Mouse (Mus musculus): ENCODE results near the gene Kdm5a. TPM values are rescaled to one million over a fixed set of nuclear protein-coding genes. Genes with fewer than 3 reads are reported as not detected.
A peak's percentile ranks its signal among the peaks of the same experiment; 100 is the strongest.

The Kdm5a gene
- polyA plus RNA-seq, 1 experiment from 2014 or later = 27.2 TPM

DNA sequence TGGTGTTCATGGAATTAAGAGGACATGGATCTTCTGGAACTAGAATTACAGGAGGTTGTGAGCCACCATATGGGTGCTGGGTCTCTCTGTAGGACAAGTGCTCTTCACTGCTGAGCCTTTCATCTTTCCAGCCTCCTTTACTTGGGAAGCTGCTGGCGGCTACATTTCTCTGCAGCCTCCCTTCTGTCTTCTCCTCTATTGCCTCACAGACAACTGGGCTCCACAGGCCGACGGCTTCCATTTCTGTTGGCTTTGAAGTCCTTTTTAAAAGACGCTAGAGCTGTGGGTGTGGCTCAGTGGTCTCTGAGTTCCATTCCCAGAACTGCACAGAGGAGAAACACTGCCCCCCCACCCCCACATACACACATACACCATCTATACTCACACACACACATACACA is 101.5 kb downstream of the Kdm5a start:
- no peak overlapping the region for H3K4me3 ChIP-seq (ENCODE audit: low read length)
- H3K27ac ChIP-seq (ENCODE audit: low read length) = no peak overlapping the region
- H3K4me1 ChIP-seq (ENCODE audit: control insufficient read depth, insufficient read depth, low read length) = peaks cover 21% of the 10 kb centered on the region
- H3K9me3 ChIP-seq (replicated peaks; ENCODE audit: control insufficient read depth, low read length) = no peaks in the 10 kb centered on the region
- WGBS = 60% methylated on average over 4 of the region's 4 CpGs
- ATAC-seq (replicated peaks; ENCODE audit: extremely low read depth, insufficient read depth, low FRiP score) = no peak
- no peaks in the 10 kb centered on the region for H3K36me3 ChIP-seq (ENCODE audit: control insufficient read depth, insufficient read depth)
- peak overlapping the region; percentile 15; the same call in 1 of the 2 replicates for H3K4me2 ChIP-seq (ENCODE audit: low read depth, low read length)
- H3K9ac ChIP-seq (ENCODE audit: low read length) = no peak overlapping the region
- H3K27me3 ChIP-seq (ENCODE audit: control insufficient read depth, insufficient read depth, low read length) = peaks cover 16% of the 10 kb centered on the region

DNA sequence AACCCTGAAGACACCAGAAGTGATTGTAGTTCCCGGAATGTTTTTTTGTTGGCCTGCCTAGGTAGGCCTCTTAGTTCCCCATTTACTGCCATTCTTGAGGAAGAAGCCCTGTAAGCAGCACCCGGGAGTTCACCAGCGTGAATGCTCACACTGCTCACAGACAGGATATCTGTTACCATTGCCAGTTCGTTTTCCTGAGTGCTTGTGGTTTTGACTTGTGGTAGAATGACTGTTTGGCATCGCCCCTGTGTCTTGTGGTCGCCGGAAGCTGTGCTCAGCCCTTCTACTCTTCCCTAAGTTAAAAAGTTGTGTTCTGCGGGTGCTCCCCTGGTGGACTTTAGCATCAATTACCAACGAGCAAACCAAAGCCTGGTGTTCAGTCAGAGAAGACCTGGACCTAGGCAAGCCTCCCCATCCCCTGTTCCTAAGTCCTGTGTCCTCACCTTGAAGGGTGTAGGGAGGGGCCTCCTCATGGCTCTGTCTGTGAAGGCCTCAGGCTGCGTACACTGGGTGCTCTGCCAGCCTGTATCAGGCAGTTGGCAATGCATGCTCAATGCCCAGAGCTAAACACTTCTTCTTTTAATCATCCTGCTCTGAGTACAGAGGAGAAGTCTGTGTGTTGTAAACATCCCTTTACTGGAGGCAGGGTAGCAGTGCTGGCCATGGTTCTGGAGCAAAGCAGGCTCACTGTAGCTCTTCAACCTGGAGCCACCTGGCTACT is 102.8 kb downstream of the Kdm5a start:
- no peak for ATAC-seq (replicated peaks; ENCODE audit: extremely low read depth, insufficient read depth, low FRiP score)
- peak overlapping the region; percentile 58 for H3K27ac ChIP-seq (ENCODE audit: low read length)
- WGBS = 79% methylated on average over 10 of the region's 10 CpGs
- no peaks in the 10 kb centered on the region for H3K36me3 ChIP-seq (ENCODE audit: control insufficient read depth, insufficient read depth)
- H3K4me2 ChIP-seq (ENCODE audit: low read depth, low read length) = peak overlapping the region; percentile 34
- no peaks in the 10 kb centered on the region for H3K9me3 ChIP-seq (replicated peaks; ENCODE audit: control insufficient read depth, low read length)
- H3K27me3 ChIP-seq (ENCODE audit: control insufficient read depth, insufficient read depth, low read length) = peaks cover 13% of the 10 kb centered on the region
- peaks cover 29% of the 10 kb centered on the region for H3K4me1 ChIP-seq (ENCODE audit: control insufficient read depth, insufficient read depth, low read length)
- H3K4me3 ChIP-seq (ENCODE audit: low read length) = no peak overlapping the region
- no peak overlapping the region for H3K9ac ChIP-seq (ENCODE audit: low read length)

DNA sequence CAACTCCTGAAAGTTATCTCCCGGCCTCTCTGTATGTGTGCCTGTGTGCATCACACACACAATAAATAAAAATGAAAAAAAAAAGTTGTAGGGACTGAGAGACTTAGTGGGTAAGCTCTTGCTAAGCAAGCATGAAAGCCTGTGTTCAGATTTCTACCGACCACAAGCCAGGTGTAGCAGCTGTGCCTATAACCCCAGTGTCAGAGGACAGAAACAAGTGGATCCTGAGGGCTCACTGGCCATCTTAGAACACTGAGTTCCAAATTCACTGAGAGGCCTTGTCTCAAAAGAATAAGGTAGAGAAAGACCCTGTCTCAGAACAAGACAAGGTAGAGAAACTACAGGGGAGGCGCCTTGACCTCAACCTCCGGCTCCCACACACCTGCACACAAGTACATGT is 104.3 kb downstream of the Kdm5a start:
- ATAC-seq (replicated peaks; ENCODE audit: extremely low read depth, insufficient read depth, low FRiP score) = no peak
- H3K36me3 ChIP-seq (ENCODE audit: control insufficient read depth, insufficient read depth) = no peaks in the 10 kb centered on the region
- H3K4me2 ChIP-seq (ENCODE audit: low read depth, low read length) = no peak overlapping the region
- peaks cover 40% of the 10 kb centered on the region for H3K4me1 ChIP-seq (ENCODE audit: control insufficient read depth, insufficient read depth, low read length)
- H3K27ac ChIP-seq (ENCODE audit: low read length) = no peak overlapping the region
- no peak overlapping the region for H3K4me3 ChIP-seq (ENCODE audit: low read length)
- H3K27me3 ChIP-seq (ENCODE audit: control insufficient read depth, insufficient read depth, low read length) = peaks cover 3% of the 10 kb centered on the region; the same call in 1 of the 2 replicates
- 88% methylated on average over 4 of the region's 4 CpGs for WGBS
- H3K9me3 ChIP-seq (replicated peaks; ENCODE audit: control insufficient read depth, low read length) = no peaks in the 10 kb centered on the region
- no peak overlapping the region for H3K9ac ChIP-seq (ENCODE audit: low read length)

DNA sequence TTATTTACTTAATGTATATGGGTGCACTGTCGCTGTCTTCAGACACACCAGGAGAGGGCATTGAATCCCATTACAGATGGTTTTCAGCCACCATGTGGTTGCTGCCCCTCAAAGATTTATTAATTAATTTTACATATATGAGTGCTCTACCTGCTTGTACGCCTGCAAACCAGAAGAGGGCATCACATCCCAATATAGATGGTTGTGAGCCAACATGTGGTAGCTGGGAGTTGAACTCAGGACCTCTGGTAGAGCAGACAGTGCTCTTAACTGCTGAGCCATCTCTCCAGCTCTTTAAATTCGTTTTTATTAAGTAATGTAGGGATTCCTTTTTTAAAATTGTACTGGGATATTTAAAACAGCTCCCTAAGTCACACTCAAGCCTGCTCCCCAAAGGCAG is 105.3 kb downstream of the Kdm5a start:
- 71% methylated on average over 3 of the region's 3 CpGs for WGBS
- Histone ChIP-seq H3K9ac (ENCODE audit: low read length) (no peak overlapping the region), H3K4me3 (ENCODE audit: low read length) (no peak overlapping the region), H3K4me1 (ENCODE audit: control insufficient read depth, insufficient read depth, low read length) (peaks cover 37% of the 10 kb centered on the region), H3K9me3 (replicated peaks; ENCODE audit: control insufficient read depth, low read length) (no peaks in the 10 kb centered on the region), H3K36me3 (ENCODE audit: control insufficient read depth, insufficient read depth) (no peaks in the 10 kb centered on the region), H3K4me2 (ENCODE audit: low read depth, low read length) (no peak overlapping the region), H3K27ac (ENCODE audit: low read length) (no peak overlapping the region), H3K27me3 (ENCODE audit: control insufficient read depth, insufficient read depth, low read length) (no peaks in the 10 kb centered on the region; the same call in 1 of the 2 replicates)
- ATAC-seq (replicated peaks; ENCODE audit: extremely low read depth, insufficient read depth, low FRiP score) = no peak

DNA sequence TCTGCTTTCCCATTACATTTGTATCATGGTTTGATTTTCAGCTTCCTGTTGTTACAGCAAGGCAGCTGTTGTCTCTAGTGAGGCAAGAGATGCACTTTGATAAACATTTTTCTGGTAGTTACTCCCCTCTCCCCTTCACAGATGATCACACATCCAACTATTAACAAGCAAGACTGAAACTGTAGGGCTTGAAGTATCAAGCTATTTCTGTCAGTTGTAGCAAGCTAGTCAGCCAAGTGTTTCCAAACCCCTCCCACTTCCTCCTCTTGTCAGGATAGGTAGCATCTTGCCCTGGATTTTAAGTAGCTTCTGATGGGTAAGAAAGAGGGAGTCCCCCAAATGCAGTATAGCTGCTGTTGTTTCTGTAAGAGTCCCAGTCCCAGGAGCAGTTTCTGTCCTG is 105.8 kb downstream of the Kdm5a start:
- Histone ChIP-seq H3K4me1 (ENCODE audit: control insufficient read depth, insufficient read depth, low read length) (peaks cover 34% of the 10 kb centered on the region), H3K36me3 (ENCODE audit: control insufficient read depth, insufficient read depth) (no peaks in the 10 kb centered on the region), H3K27me3 (ENCODE audit: control insufficient read depth, insufficient read depth, low read length) (no peaks in the 10 kb centered on the region; the same call in 1 of the 2 replicates), H3K4me2 (ENCODE audit: low read depth, low read length) (no peak overlapping the region), H3K27ac (ENCODE audit: low read length) (no peak overlapping the region), H3K4me3 (ENCODE audit: low read length) (no peak overlapping the region), H3K9ac (ENCODE audit: low read length) (no peak overlapping the region), H3K9me3 (replicated peaks; ENCODE audit: control insufficient read depth, low read length) (no peaks in the 10 kb centered on the region)
- ATAC-seq (replicated peaks; ENCODE audit: extremely low read depth, insufficient read depth, low FRiP score) = no peak

DNA sequence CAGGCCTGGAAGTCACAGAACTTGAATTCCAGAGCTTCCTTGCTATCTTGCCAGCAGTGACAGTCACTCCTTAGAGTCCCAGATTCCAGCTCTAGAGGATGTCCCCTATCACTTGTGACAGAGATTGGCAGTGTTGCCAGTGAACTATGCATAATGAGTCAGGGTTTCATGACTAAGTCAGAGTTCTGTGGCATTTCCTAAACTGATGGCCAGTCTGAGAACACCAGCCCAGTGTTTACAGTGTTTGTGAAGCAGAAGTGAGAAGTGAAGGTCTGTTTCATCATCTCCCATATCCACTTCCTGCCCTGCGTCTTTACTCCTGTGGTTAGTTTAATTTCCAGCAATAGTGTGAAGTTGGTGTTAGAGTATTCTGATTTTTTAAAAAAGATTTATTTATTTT is 106.7 kb downstream of the Kdm5a start:
- Histone ChIP-seq H3K27ac (ENCODE audit: low read length) (no peak overlapping the region), H3K4me1 (ENCODE audit: control insufficient read depth, insufficient read depth, low read length) (peaks cover 34% of the 10 kb centered on the region), H3K9ac (ENCODE audit: low read length) (no peak overlapping the region), H3K4me3 (ENCODE audit: low read length) (no peak overlapping the region), H3K9me3 (replicated peaks; ENCODE audit: control insufficient read depth, low read length) (no peaks in the 10 kb centered on the region), H3K27me3 (ENCODE audit: control insufficient read depth, insufficient read depth, low read length) (no peaks in the 10 kb centered on the region; the same call in 1 of the 2 replicates), H3K36me3 (ENCODE audit: control insufficient read depth, insufficient read depth) (no peaks in the 10 kb centered on the region), H3K4me2 (ENCODE audit: low read depth, low read length) (no peak overlapping the region)
- no peak for ATAC-seq (replicated peaks; ENCODE audit: extremely low read depth, insufficient read depth, low FRiP score)
- 49% methylated on average over 1 of the region's 1 CpGs for WGBS

DNA sequence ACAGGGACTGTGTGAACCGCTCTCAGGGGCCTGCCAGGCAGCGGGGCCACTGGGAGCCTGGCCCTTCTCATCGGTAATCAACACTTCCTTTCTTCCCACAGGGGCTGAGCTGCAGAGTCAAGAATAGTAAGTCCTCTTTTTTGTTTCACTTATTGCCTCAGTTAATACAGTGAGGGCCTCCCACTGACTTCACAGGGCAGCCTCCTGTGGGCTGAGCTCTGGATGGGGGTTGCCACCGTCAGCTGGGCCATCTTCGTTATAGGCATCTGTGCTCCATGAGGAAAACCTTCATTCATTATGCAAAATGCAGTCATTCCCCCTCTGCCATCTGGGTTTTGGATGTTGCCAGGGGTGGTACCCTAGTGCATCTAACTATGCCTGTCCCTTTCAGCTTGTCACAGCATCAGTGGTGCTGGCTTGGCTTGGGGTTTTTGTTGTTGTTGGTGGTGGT is 108.1 kb downstream of the Kdm5a start:
- Histone ChIP-seq H3K4me3 (ENCODE audit: low read length) (no peak overlapping the region), H3K36me3 (ENCODE audit: control insufficient read depth, insufficient read depth) (no peaks in the 10 kb centered on the region), H3K9ac (ENCODE audit: low read length) (no peak overlapping the region; the same call in 1 of the 2 replicates), H3K4me2 (ENCODE audit: low read depth, low read length) (peak overlapping the region; percentile 1; the same call in 1 of the 2 replicates), H3K9me3 (replicated peaks; ENCODE audit: control insufficient read depth, low read length) (no peaks in the 10 kb centered on the region), H3K27ac (ENCODE audit: low read length) (peak overlapping the region; percentile 66), H3K27me3 (ENCODE audit: control insufficient read depth, insufficient read depth, low read length) (no peaks in the 10 kb centered on the region), H3K4me1 (ENCODE audit: control insufficient read depth, insufficient read depth, low read length) (peaks cover 34% of the 10 kb centered on the region)
- ATAC-seq (replicated peaks; ENCODE audit: extremely low read depth, insufficient read depth, low FRiP score) = peak; percentile 46
- 13% methylated on average over 5 of the region's 5 CpGs for WGBS

DNA sequence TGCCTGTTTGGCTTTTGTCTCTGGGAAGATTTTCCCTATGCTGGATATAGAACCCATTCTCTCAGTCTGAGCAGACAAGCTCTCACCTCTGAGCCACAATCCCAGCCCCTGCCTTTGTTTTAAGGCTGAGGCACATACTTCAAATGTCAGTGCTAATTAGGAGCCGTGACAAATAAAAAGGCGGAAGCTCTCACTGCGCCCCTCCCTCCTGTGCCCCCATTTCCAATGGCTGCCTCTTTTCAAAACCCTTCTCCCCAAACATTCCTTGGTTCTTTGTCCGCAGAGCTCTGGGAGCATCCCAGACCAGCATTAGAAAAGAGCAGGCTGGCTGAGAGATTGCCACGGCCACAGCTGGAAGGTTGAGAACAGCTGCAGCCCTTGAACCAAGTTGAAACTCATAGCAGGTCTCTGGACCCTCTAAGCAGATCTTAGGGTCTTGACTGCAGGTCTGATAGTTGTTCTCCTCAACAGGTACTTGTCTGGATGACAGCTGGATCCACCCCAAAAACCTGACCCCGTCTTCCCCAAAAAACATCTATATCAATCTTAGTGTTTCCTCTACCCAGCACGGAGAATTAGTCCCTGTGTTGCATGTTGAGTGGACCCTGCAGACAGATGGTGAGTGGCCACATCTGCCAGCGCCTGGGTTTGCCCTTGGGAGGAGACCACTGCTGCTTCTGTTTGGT is 108.7 kb downstream of the Kdm5a start:
- peaks cover 34% of the 10 kb centered on the region for H3K4me1 ChIP-seq (ENCODE audit: control insufficient read depth, insufficient read depth, low read length)
- no peak overlapping the region for H3K4me3 ChIP-seq (ENCODE audit: low read length)
- no peaks in the 10 kb centered on the region for H3K27me3 ChIP-seq (ENCODE audit: control insufficient read depth, insufficient read depth, low read length)
- no peak for ATAC-seq (replicated peaks; ENCODE audit: extremely low read depth, insufficient read depth, low FRiP score)
- 52% methylated on average over 8 of the region's 8 CpGs for WGBS
- no peak overlapping the region for H3K9ac ChIP-seq (ENCODE audit: low read length)
- peak overlapping the region; percentile 66; the same call in 1 of the 2 replicates for H3K27ac ChIP-seq (ENCODE audit: low read length)
- H3K4me2 ChIP-seq (ENCODE audit: low read depth, low read length) = no peak overlapping the region
- no peaks in the 10 kb centered on the region for H3K9me3 ChIP-seq (replicated peaks; ENCODE audit: control insufficient read depth, low read length)
- H3K36me3 ChIP-seq (ENCODE audit: control insufficient read depth, insufficient read depth) = no peaks in the 10 kb centered on the region

DNA sequence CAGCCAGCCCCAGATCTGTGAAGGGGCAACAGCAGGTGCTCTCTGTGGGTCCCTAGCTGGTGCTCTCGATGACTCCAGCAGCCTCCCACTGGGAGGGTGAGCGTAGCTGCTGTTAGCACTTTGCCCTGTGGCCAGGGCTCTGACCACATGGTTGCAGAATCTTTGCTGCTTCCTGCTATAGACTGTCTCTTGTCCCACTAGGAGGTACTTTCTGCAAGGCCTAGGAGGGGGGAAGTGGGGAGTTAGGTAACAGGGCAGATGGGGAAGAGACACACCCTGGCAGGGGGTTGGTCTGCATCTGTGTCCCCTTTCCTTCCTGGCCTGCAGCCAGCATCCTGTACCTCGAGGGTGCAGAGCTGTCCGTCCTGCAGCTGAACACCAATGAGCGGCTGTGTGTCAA is 109.5 kb downstream of the Kdm5a start:
- Histone ChIP-seq H3K4me1 (ENCODE audit: control insufficient read depth, insufficient read depth, low read length) (peaks cover 34% of the 10 kb centered on the region), H3K9ac (ENCODE audit: low read length) (no peak overlapping the region), H3K36me3 (ENCODE audit: control insufficient read depth, insufficient read depth) (no peaks in the 10 kb centered on the region), H3K27ac (ENCODE audit: low read length) (no peak overlapping the region; the same call in 1 of the 2 replicates), H3K4me2 (ENCODE audit: low read depth, low read length) (no peak overlapping the region), H3K27me3 (ENCODE audit: control insufficient read depth, insufficient read depth, low read length) (no peaks in the 10 kb centered on the region), H3K9me3 (replicated peaks; ENCODE audit: control insufficient read depth, low read length) (no peaks in the 10 kb centered on the region), H3K4me3 (ENCODE audit: low read length) (no peak overlapping the region)
- WGBS = 40% methylated on average over 5 of the region's 5 CpGs
- ATAC-seq (replicated peaks; ENCODE audit: extremely low read depth, insufficient read depth, low FRiP score) = 0 out of 2 replicates have a peak, but pooled peaks have one; percentile 10

Data from heart, embryonic 16.5 days (tissue).